Mouse (Mus musculus) megakaryocyte, embryonic 14.5 days (primary cell): ENCODE data around the gene Sostdc1.

Experiments
- FLI1 ChIP-seq: IDR thresholded peaks from 2 replicates; pipeline ENCODE4 v1.6.1; 2012; ENCODE audit warnings: low read length, inconsistent platforms, mixed read lengths
- GATA1 ChIP-seq: IDR thresholded peaks from 3 replicates; pipeline ENCODE4 v1.6.1; 2012; ENCODE audit warnings: mixed read lengths, low read length, inconsistent platforms, borderline replicate concordance

DNA sequence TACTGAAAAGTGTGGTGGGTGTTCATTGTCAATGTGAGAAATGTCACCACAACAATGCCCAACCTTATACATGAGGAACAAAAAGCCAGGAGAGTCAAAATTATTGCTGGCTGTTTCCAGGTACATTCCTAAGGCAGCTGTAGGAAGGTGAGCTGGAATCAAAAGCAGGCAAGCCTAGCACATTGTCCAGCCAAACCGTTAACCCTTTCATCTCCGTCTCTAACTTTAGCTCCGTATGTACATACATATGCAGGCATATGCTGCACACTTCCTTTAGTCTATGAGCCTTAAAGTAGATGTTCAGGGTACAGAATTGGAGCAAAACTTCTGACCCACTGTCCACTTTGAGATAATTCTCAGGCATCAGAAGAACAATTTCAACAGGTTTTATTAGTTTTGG lies 1.6 kb downstream of the Sostdc1 start:
- TF ChIP-seq GATA1 (no peak), FLI1 (no peak)
